Mouse (Mus musculus): ENCODE data around the gene Clca3a1.

DNA sequence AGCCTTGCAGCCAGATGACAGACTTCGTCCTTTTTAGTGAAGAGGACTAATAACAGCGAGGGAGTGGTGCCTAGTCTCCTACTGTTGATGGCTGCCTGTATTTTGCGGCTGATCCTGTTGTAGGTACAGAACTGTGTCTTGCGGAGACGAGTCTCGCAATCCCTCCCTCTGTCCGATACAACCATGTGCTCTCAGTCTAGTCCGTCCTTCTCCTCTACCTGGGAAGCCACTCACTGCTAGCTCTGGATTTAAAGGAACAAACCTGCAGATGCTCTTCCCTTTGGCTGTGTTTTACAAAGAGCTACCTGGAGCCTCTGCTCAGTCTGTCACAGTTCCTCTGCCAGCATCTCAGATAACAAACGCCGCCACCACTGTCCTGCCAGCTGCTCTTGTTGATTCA lies 66.7 kb downstream of the Clca3a1 start:
- TF ChIP-seq CTCF (IDR thresholded peaks at IDR 0.05; ENCODE audit: control insufficient read depth, insufficient read depth, insufficient read length) = no peak
- no peak for TF ChIP-seq MAX (IDR thresholded peaks at IDR 0.05)
- TF ChIP-seq FOSL1 (IDR thresholded peaks at IDR 0.05; ENCODE audit: insufficient read depth, low read length, poor library complexity, severe bottlenecking) = no peak
- no peak for TF ChIP-seq MYOG (IDR thresholded peaks at IDR 0.05; ENCODE audit: control insufficient read depth, extremely low read depth, insufficient read length)
- TF ChIP-seq MYOD1 (IDR thresholded peaks at IDR 0.05; ENCODE audit: control insufficient read depth, insufficient read length, low read depth) = no peak
- no peak for TF ChIP-seq CEBPB (IDR thresholded peaks at IDR 0.05; ENCODE audit: low read depth)
- TF ChIP-seq USF1 (IDR thresholded peaks at IDR 0.05; ENCODE audit: low read depth) = no peak
